Mouse (Mus musculus): ENCODE measurements at regions not wholly inside any gene's neighbourhood (a gene's known extent, or its start where the extent isn't known, plus 50 kb on each side); places are given as distances from the start of the nearest gene placed in this dataset.

DNA sequence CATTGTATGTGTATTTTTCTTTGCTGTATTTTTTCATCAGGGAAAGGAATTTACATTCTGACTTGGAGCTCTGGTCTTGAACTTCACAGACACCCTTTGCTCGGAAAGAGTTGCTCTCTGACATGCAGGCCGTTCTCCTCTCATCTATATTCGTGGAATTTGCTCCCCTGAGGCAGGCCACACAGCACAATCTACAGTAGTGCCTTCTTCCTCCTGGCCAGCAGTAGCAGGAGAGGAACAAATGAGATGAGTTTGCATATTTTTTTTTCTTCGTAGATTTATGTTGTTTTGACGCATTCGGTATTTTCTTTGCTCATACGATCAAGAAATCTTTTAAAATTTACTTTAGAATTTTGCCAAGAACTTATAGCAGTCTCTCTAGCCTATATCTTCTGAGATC is 163.4 kb downstream of the Fam76b start:
- Histone ChIP-seq H3K4me2 (ENCODE audit: low read depth) (no peak overlapping the region), H3K36me3 (replicated peaks; ENCODE audit: control insufficient read depth, insufficient read depth, low read depth) (no peaks in the 10 kb centered on the region), H3K9ac (replicated peaks) (no peak overlapping the region), H3K27ac (no peak overlapping the region), H3K4me1 (replicated peaks; ENCODE audit: control insufficient read depth in 2 of 2, insufficient read depth in 2 of 2, low read length in 1 of 2) (no peaks in the 10 kb centered on the region), H3K27me3 (ENCODE audit: control insufficient read depth, insufficient read depth, low read length) (no peaks in the 10 kb centered on the region), H3K9me3 (ENCODE audit: control insufficient read depth, low read length) (no peaks in the 10 kb centered on the region), H3K4me3 (ENCODE audit: insufficient read depth in 1 of 2, low read depth in 2 of 2, low read length in 2 of 2) (no peak overlapping the region)
- DNase-seq (ENCODE audit: low read depth in 3 of 3, low spot score in 3 of 3), result no peak
- 60% methylated on average over 7 of the region's 7 CpGs for WGBS (ENCODE audit: insufficient replicate concordance)
- no peak for TF ChIP-seq CTCF (IDR thresholded peaks at IDR 0.05; ENCODE audit: low read depth)
- TF ChIP-seq EP300 (IDR thresholded peaks at IDR 0.05; ENCODE audit: low read depth), result no peak
- ATAC-seq (ENCODE audit: insufficient read depth), result no peak

DNA sequence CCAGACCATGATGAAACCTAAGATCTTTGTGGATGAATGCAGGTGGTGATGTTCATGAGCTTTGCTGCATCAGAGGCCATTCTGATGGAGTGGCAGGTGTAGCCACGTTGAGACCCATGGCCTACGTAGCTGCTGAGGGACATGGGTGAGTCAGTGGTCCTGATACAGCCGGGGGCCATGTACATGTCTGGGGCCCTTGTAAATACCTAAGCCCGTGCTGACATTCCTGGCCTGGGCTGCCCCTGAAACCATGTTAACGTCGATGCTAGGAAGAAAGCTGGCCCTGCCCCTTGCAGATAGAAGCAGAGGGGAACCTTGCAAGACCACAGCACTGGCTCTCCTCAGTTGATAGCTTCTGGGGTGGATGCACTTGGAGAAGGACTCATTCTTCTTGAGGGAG is 165.2 kb downstream of the Fam76b start:
- WGBS (ENCODE audit: insufficient replicate concordance), result 60% methylated on average over 6 of the region's 6 CpGs
- Histone ChIP-seq H3K27ac (no peak overlapping the region), H3K36me3 (replicated peaks; ENCODE audit: control insufficient read depth, insufficient read depth, low read depth) (no peaks in the 10 kb centered on the region), H3K4me3 (ENCODE audit: insufficient read depth in 1 of 2, low read depth in 2 of 2, low read length in 2 of 2) (no peak overlapping the region), H3K9ac (replicated peaks) (no peak overlapping the region), H3K27me3 (ENCODE audit: control insufficient read depth, insufficient read depth, low read length) (no peaks in the 10 kb centered on the region), H3K4me1 (replicated peaks; ENCODE audit: control insufficient read depth in 2 of 2, insufficient read depth in 2 of 2, low read length in 1 of 2) (no peaks in the 10 kb centered on the region), H3K9me3 (ENCODE audit: control insufficient read depth, low read length) (no peaks in the 10 kb centered on the region), H3K4me2 (ENCODE audit: low read depth) (no peak overlapping the region)
- TF ChIP-seq EP300 (IDR thresholded peaks at IDR 0.05; ENCODE audit: low read depth) (no peak), CTCF (IDR thresholded peaks at IDR 0.05; ENCODE audit: low read depth) (no peak)
- no peak for ATAC-seq (ENCODE audit: insufficient read depth)
- DNase-seq (ENCODE audit: low read depth in 3 of 3, low spot score in 3 of 3), result no peak

DNA sequence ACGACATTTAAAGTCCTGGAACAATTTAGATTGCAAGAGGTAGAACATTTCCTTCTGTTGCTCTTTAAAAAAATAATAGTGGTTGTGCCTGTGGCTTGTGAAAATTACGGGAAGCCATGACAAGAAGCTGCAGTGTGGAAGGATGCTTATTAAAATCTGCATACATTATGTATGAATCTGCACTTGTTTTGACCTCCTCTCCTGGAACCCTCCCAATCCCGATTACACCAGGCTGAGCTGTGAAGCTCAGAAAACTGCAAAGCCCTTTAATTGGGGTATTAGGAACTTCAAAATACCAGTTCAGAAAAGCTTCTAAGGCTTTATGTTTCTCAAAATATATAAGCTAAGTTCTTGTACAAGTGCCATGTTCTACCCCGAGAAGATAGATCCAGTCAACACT is 171.8 kb downstream of the Fam76b start:
- Histone ChIP-seq H3K4me1 (replicated peaks; ENCODE audit: control insufficient read depth in 2 of 2, insufficient read depth in 2 of 2, low read length in 1 of 2) (0 out of 4 replicates have a peak, but pooled peaks cover 0 to 2% of the 10 kb centered on the region in 2 experiments), H3K9me3 (ENCODE audit: control insufficient read depth, low read length) (no peaks in the 10 kb centered on the region), H3K27me3 (ENCODE audit: control insufficient read depth, insufficient read depth, low read length) (no peaks in the 10 kb centered on the region), H3K9ac (replicated peaks) (no peak overlapping the region), H3K27ac (no peak overlapping the region), H3K4me3 (ENCODE audit: insufficient read depth in 1 of 2, low read depth in 2 of 2, low read length in 2 of 2) (no peak overlapping the region), H3K36me3 (replicated peaks; ENCODE audit: control insufficient read depth, insufficient read depth, low read depth) (no peaks in the 10 kb centered on the region), H3K4me2 (ENCODE audit: low read depth) (no peak overlapping the region)
- ATAC-seq (ENCODE audit: insufficient read depth), result no peak
- DNase-seq (ENCODE audit: low read depth in 3 of 3, low spot score in 3 of 3), result no peak
- TF ChIP-seq CTCF (IDR thresholded peaks at IDR 0.05; ENCODE audit: low read depth) (no peak), EP300 (IDR thresholded peaks at IDR 0.05; ENCODE audit: low read depth) (no peak)
- 47% methylated on average over 4 of the region's 4 CpGs for WGBS (ENCODE audit: insufficient replicate concordance)

DNA sequence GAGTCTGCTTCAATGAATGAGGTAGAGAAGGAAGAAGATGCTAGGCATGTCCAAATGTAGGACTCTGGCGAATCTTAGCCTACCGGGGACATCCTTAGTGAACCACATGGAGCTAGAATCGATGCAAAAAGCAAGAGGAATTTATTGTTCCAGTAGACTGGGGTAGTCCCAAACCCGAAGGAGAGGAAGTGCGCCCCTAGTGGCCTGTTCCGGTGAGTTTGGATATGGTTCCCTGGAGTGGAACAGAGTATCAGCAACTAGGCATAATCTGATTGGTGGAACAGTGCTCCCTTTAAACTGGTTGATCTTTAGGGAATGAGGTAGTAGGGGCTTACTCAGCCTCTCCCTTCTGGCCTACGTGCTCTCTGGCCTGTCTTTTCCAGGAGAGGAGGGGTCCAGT is 174.0 kb downstream of the Fam76b start:
- Histone ChIP-seq H3K36me3 (replicated peaks; ENCODE audit: control insufficient read depth, insufficient read depth, low read depth) (no peaks in the 10 kb centered on the region), H3K4me2 (ENCODE audit: low read depth) (no peak overlapping the region), H3K9ac (replicated peaks) (no peak overlapping the region), H3K27me3 (ENCODE audit: control insufficient read depth, insufficient read depth, low read length) (no peaks in the 10 kb centered on the region), H3K27ac (no peak overlapping the region), H3K9me3 (ENCODE audit: control insufficient read depth, low read length) (no peaks in the 10 kb centered on the region), H3K4me1 (replicated peaks; ENCODE audit: control insufficient read depth in 2 of 2, insufficient read depth in 2 of 2, low read length in 1 of 2) (peaks cover 0 to 2% of the 10 kb centered on the region in 2 experiments; a peak in 1 of 4 replicates), H3K4me3 (ENCODE audit: insufficient read depth in 1 of 2, low read depth in 2 of 2, low read length in 2 of 2) (no peak overlapping the region)
- ATAC-seq (ENCODE audit: insufficient read depth) (no peak), DNase-seq (ENCODE audit: low read depth in 3 of 3, low spot score in 3 of 3) (no peak)
- WGBS (ENCODE audit: insufficient replicate concordance), result 60% methylated on average over 7 of the region's 7 CpGs
- TF ChIP-seq EP300 (IDR thresholded peaks at IDR 0.05; ENCODE audit: low read depth) (no peak), CTCF (IDR thresholded peaks at IDR 0.05; ENCODE audit: low read depth) (peak; percentile 50)

DNA sequence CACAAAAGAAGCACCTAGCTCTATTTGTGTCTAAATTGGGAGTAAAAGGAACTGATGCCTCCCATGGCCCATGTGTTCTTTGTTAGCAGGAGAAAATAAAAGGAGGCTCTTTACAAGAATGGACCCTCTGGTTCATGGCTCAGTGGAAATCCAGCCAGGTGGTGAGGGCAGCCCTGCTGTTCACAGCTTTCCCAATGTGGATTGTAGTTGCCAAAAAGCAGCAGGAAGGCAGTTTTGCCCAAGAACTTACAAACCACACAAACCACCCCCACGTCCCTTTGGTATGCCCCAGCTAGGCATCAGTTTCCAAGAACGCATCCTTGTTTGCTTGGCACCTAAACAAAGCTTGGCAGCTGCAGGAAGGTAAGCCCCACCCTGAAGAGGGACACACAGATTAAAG is 174.7 kb downstream of the Fam76b start:
- H3K4me1 ChIP-seq (replicated peaks; ENCODE audit: control insufficient read depth in 2 of 2, insufficient read depth in 2 of 2, low read length in 1 of 2), result peaks cover 0 to 2% of the 10 kb centered on the region in 2 experiments; a peak in 1 of 4 replicates
- no peak overlapping the region for H3K4me3 ChIP-seq (ENCODE audit: insufficient read depth in 1 of 2, low read depth in 2 of 2, low read length in 2 of 2)
- ATAC-seq (ENCODE audit: insufficient read depth) (no peak), DNase-seq (ENCODE audit: low read depth in 3 of 3, low spot score in 3 of 3) (no peak)
- H3K36me3 ChIP-seq (replicated peaks; ENCODE audit: control insufficient read depth, insufficient read depth, low read depth), result no peaks in the 10 kb centered on the region
- no peak for TF ChIP-seq EP300 (IDR thresholded peaks at IDR 0.05; ENCODE audit: low read depth)
- TF ChIP-seq CTCF (IDR thresholded peaks at IDR 0.05; ENCODE audit: low read depth), result no peak
- no peak overlapping the region for H3K27ac ChIP-seq
- no peak overlapping the region for H3K9ac ChIP-seq (replicated peaks)
- H3K4me2 ChIP-seq (ENCODE audit: low read depth), result no peak overlapping the region
- no peaks in the 10 kb centered on the region for H3K27me3 ChIP-seq (ENCODE audit: control insufficient read depth, insufficient read depth, low read length)
- WGBS (ENCODE audit: insufficient replicate concordance), result 49% methylated on average over 2 of the region's 2 CpGs
- H3K9me3 ChIP-seq (ENCODE audit: control insufficient read depth, low read length), result no peaks in the 10 kb centered on the region

Data from liver, embryonic 14.5 days (tissue).